Mouse (Mus musculus) cerebellum, postnatal 14 days (tissue): ENCODE measurements around the gene Dnajc27.
A peak's percentile ranks its signal among the peaks of the same experiment; 100 is the strongest.

Experiments used
- DNase-seq, 2 experiments: peaks; one replicate each; pipeline ENCODE4 v3.0.0; 2021; ENCODE audit warnings: mixed read lengths in 2 of 2

The Dnajc27 gene

DNA sequence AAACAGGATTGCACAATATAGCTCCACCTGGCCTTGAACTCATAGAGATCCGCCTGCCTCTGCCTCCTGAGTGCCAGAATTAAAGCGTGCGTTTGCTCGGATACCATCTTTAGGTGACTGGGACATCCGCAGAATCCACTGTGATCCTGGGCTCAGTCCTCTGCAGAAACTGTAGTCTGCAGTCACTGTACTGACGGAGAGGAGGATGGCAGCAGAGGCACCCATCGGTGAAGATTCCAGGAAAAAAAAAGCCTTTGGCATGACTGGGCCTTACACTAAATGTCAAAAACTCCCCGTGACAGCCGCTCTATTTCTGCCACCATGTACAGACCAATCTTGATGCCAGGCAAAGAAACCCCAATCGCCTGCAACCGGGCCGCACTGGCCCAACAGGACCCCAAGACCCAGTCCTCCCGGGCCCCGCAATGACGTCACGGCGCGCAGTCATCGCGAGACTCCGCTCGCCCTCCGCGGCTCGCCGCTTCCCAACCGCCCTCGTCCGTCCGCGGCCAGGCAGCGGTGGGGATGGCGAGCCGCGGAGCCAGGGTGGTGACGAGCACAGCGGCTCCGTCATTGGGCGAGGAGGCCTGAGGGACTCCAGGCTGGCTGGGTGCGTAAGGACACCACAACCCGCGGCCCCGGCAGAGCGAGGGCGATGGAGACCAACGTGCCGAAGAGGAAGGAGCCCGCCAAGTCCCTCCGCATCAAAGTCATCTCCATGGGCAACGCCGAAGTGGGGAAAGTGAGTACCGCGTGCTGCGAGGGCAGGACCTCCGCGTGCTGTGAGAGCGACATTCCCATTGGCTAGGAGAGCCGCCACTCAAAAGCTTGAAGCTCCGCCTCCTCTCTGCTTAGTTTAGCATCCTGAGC, at the start of gene Dnajc27:
Gene Dnajc27 (plus strand): TSS at position 452 of the 870 bp plus-strand sequence.
- DNase-seq, result peak; percentile 98

DNA sequence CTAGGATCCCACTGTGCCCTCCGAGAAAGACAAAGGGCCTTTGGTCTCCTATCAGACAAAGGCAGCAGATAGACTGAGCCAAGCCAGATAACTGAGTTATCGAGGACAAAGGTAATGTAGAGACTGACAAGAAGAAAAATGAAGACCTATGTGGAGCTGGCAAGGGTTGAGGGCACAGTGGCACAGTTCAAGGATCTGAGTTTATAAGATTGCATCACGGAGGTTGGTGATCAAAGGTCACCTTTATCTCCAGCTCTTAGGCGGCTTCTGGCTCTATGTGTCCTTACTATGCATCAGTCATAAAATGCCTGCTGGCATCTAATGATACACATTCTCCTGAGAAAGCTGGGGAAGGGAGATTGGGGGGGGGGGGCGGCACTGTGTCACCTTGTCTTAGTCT, 46.2 kb upstream of the Dnajc27 start:
- DNase-seq, result no peak

DNA sequence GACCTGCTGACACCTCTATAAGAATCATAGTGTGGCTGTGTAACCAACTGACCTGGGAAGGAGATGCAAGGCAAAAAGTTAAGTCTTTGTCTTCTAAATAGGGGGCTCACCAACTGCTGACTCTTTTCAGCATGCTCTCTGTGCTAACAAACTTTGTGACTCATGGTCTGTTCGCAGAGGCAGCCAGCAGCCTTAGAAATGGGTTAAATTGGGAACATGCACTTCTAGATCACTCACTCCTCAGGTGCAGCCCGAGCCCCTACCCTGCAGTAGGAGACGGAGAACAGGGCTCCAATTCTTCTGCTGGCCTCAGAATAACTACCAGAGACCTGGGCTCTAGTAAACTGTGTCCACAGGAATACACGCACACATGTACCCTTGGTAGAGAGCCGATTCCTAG, 44.9 kb upstream of the Dnajc27 start:
- no peak for DNase-seq

DNA sequence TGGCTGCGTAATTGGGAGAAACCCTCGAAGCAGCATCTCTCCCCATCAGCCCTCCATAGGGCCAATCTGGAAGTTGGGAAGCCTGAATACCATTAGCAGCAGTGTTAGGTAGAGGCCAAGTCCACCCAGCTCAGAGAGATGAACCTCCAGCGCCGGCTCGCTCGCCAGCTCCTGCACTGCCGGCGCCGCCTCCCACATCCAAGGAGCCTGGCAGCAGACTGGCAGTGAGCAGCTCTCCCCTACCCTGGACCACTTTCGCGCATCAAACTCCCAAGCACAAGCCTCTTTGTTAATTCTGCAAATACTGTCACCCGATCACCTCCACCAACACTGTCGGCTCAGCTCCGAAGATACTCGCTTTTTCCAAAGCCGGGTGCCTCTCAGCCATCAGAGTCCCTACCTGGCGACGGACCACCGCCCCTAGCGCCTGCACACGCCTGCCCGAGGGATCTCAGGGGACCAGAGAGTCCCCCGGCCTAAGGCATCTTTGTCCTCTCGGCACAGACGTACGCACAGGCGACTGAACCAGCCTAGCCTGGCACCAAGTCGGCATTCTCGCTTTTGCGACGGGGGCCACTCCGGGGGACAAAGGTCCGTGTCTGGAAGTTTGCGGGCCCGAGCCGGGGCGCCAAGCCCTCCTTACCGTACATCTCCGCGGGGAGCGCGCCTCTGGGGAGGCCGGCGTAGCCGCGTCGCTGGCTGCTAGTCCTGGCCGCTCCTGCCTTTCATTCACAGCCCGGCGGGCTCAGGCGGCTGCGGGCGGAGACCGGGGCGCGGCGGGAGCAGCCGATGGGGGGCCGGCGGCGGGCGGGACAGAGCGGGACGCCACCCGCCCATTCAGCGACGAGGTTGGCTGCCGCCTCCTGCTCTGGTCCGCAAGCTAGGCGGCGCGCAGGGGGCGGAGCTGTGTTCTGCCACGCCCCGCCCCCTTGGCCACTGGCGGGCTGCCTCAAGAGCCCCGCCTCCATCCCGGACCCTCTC, 44.0 kb upstream of the Dnajc27 start, which contains the start of gene Efr3b:
Gene Efr3b (minus strand): TSS at position 855 of the 981 bp plus-strand sequence.
- DNase-seq, result peak; percentile 87 to 92

DNA sequence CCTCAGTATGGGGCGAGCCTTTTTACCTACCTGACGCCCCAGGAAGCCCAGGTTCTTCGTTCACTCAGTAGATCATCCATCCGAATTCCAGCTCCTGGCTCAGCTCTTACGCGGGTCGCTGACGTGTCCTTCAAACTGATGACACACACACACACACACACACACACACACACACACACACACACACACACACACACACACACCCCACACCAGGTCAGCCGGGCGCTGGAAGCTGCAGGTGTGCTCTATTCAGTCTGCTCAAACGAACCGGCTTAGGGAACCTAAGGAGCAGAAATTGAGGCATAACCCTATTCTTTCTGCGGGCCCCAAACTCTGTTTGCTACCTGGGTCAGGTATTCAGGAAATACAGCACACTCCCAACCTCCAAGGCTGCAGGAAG, 43.3 kb upstream of the Dnajc27 start:
- no peak for DNase-seq

DNA sequence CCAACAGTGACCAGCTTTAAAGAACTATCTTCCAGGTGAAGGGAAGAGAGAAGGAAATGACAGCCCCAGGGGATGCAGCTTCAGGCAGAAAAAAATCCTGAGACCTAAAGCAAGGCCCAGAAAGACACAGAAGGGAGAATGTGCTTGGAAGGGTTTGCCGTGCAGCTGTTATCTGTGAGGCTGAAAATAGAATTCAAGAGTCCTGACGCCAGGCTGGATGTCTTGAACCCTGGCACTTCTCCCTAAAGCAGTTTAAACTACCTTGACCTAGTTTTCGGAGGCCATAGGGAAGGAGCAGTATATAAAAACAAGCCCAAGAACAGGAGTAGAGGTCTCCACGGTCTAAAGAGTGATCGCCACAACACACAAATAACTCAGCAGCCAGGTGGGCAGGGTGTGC, 40.0 kb upstream of the Dnajc27 start:
- no peak for DNase-seq

DNA sequence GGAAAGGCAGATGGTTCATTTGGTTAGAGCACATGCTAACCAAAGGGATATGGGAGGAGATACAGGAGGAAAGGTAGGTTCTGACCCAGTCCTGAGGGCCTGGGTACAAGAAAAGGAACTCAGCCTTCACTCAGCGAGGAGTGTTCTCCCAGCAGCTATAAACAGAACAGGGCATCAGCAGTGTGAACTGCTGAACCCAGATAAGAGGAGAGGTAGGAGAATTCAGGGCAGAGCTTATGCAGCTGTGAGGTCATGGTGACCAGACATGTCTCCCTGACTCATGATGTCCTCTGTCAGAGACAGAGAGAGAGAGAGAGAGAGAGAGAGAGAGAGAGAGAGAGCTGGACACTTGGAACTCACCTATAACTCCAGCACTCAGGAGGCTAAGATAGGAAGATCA, 36.4 kb upstream of the Dnajc27 start:
- no peak for DNase-seq

DNA sequence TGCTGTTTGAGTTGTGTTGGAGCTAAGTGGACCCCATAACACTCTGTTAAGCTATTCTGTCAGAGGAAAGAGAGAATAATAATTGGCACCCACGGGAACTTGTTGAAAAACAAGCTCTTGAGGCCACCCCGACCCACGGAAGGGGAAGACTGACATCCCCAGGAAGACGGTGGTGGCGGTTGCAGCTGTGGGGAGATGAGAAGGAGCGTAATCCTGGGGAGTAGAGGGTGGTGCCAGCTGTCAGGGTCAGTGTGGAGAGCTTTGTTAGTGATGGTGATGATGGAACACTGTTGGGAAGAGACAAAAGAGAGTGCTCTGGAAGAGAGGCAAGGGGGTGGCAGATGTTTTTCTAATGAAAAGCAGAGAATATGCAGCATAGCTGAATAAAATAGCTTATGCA, 34.4 kb upstream of the Dnajc27 start:
- no peak for DNase-seq

DNA sequence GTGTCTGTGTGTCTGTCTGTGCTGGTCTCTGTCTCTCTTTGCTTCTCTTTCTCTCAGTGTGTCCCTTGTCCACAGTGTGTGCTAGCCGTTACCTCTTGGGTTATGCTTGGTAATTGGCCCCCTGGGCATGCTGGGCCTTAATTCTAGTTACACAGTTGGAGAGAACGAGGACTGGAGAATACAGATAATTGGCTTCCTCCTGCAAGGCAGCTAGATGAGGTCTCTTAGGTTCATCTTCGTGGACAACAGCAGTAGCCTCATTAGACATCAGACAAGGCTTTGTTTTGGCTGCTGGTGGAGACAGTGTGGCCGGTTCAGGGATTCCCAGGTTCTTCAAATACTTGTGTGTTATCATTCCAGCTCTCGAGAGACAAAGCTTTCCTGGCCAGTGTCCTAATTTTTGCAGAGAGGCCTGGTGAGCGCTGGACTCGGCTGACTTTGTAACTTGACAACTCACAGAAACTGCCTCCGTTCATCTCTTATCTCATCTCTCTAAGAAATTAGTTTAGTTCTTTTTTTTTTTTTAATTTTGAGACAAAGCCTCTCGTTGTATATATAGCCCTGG, 31.4 kb upstream of the Dnajc27 start:
- DNase-seq, result no peak

DNA sequence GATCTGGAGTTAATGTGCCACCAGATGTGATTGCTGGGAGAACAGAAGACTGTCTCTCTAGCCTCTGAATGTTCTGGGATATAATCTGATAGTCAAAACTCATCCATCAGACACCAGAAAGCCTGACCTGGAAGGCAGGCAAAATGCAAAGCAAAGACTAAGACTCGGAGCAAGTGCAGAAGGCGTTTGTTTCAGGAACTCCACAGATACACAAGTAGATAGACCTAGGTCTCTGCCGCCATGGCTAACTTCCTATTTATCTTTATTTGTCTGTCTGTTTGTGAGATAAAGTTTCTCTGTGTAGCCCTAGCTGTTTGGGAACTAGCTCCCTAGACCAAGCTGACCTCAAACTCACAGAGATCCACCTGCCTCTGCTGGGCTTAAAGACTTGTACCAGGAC, 28.7 kb upstream of the Dnajc27 start:
- no peak for DNase-seq

DNA sequence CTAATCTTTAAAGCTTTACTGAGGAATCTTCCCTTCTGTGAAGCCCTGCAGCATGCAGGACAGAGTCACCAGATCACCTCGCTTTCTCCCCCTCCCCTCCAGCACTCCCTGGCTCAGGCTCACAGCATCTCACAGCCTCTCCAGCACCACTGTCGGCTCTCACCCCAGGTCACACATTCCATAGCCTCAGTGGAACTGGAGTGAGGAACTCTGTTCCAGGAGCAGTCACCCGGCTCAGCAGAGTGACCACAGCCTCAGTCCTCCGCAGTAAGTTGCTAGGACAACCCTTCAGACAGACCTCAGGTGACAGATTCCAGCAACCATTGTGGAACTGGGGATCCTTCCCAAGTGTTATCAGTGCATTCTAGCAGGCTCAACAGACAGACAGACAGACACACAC, 27.5 kb upstream of the Dnajc27 start:
- DNase-seq, result no peak

DNA sequence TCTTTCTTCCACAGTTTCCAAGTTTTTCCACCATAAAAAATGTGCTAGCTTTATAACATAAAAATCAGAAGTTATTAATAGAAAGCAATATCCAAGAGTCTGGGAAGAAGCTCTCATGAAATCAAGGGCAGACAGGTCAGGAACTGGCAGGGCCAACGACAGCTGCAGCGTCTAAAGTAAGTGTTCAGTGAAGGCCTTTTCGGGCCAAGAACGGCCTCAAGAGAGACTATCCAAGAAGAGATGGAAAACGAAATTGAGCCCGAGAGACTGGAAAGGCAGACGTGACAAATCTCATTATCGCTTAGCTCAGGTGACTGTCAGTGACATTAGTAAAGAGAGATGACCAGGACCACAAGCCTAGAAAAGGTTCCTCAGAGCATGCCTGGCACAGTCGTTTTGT, 24.1 kb upstream of the Dnajc27 start:
- no peak for DNase-seq

DNA sequence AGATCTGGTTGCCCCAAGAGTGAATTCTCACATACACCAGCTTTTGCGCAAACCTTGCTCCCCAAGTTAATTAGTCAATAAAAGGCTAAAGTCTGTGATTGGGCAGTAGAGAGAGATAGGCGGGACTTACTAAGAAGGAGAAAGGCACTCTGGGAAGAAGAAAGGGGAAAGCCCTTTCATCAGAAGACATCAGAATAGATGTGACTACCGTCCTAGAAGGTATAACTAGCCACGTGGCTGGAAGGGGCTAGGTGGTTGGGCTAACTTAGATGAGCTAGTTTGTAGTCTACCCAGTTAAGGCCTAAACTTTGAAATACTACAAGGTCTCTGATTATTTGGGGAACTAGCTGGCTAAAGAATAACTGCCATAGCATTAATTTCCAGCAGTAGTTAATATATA, 22.7 kb upstream of the Dnajc27 start:
- no peak for DNase-seq

DNA sequence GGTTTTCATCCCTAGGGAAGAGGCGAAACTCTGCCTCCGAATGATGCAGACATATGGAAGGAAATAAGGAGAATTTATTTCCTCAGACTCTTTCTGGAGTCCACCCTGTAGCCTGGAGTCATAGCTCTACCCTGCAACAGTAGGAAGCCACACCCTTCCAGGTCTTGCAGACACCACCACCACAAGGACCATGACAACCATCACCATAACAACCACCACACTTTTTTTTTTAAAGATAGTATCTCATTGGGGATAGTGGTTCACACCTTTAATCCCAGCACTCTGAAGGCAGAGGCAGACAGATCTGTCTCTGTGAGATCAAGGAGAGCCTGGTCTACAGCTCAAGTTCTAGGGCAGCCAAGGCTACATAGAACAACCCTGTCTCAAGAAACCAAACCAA, 16.9 kb upstream of the Dnajc27 start:
- DNase-seq, result no peak

DNA sequence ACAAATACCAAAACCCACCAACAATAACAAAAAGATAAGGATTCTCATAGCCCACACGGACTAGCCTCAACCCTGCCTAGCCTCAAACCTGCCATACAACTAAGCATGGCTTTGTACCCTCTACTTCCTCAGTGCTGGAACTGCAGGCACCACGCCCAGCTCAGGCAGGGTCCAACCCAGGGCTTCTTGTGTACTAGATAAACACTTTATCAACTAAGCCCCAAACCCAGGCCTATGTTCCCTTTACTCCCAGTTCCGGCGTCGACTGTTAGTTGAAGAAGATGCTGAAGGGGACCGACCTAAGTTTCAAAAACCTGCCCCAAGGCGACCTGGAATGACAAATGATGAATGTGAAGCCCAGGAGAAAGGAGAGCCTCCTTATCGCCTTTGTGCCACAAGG, 16.4 kb upstream of the Dnajc27 start:
- no peak for DNase-seq

DNA sequence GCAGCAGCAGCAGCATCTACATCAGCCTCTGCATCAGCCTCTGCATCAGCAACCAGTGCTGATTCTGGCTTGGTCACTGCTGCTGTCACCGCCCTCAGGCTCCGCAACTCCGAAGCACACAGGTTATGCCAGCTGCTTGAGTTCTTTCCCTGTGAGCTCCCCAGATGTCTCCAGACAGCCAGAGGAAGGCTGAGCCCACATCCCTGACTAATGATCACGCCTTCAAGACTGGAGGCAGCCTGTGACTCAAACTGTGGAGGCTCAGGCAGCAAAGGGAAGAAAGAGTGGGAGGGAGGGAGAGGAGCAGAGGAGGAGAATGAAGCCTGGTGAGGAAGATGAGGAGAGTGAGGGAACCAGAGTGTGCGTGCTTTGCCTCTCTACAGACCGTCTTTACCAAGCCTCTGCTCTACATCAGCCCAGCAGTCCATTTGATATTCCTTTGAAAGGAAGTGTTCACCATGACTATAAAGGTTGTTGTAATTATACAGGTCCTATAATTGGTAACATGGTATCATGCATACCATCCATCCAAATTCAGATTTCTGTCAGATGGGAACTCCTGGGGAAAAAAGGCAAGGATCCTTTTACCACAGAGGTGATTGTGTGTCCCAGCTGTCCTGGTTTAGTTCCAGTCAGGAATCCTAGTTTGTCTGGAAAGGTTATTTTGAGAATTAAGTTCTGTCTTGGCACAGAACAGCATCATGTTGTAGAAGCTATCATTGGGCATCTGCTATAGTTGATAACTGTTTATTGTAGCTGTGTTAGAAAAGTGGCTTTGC, 15.5 kb upstream of the Dnajc27 start:
- DNase-seq, result no peak

DNA sequence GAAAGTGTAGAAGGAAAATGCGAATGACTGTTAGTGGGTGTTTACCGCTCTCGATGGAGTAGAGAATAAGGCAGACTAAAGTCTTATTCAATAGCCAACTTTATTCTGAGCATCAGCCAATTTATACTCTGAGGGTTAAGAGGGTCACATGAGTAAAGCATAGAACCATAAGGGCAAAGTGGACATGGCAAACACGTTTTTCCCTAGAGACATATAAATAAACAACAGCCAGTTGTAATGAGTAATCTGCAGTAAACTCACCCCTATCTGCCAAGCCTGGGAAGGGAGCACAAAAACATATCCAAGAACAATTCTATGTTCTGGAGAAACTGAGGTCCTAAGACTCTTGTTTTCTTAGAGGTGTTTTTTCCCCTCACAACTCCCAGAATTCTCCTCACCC, 13.8 kb upstream of the Dnajc27 start:
- no peak for DNase-seq

DNA sequence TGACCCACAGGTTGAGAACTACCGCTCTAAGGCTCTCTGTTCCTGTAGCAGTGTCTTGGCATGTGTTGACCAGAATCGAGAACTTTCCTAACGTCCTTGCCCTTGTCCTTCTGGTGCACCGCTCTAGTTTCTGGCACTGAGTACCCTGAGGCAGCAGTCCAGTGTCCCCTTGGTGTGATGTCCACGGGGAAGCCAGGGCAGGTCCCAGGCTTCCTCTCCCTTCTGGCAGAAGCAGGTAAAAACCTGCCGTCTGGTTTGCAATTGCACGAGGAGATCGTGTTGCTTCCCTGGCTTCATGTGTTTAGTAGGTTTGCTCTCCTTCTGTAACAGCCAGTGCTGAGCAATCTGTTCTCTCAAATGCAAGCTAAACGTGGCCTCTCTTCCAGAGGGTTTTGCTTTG, 10.7 kb upstream of the Dnajc27 start:
- DNase-seq, result peak; percentile 55 to 61

DNA sequence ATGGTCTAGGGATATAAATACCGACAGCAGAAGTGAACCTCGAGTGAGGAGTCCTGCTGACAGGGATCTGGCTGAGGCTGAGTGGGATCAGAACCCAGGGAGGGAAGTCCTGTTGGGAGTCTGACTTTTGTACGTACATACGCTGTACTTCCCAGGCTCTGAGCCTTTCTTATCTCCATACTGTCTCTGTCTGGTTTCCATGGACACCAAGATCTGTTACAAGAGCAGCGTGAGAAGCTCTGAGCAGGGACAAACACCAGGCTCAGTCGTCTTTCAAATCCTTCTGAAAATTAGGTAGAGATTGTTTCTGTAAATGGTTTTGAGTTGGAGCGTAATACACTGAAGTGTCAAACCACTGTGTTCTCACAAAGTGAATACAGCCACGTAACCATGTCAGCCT, 7.0 kb upstream of the Dnajc27 start:
- no peak for DNase-seq

DNA sequence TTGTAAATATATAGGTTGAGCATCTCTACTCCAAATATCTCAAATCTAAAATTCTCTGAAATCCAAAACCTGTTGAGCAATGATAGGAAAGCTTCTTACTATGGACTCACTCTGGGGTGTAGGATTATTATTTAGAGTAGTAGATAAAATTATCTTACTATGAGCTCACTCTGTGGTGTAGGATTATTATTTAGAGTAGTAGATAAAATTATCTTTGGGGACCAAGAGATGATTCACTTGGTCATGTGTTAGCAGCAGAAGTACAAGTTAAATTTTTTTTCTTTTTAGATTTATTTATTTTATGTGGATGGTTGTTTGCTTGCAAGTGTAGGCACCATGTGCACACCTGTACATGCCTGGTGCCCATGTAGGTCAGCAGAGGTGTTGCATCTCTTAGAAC, 6.0 kb upstream of the Dnajc27 start:
- no peak for DNase-seq

DNA sequence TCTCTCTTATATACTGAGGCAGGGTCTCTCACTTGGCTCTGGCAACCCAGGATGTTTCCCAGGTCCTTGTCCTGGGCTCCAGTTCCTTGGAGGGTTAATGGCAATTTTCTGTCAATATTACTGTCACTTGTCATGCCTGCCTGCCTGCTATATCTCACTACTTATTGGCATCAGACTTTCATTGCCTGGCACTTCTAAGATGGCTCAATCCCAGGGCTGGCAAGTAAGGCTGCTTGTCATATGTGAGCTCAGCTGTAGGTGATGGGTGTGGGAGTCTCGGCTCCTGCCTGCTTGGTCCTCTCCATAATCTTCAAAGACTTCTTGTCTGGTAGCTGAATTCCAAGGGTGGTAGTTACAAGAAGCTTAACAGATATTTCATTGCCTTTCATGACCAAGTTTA, 4.3 kb upstream of the Dnajc27 start:
- DNase-seq, result peak; percentile 49 to 55

DNA sequence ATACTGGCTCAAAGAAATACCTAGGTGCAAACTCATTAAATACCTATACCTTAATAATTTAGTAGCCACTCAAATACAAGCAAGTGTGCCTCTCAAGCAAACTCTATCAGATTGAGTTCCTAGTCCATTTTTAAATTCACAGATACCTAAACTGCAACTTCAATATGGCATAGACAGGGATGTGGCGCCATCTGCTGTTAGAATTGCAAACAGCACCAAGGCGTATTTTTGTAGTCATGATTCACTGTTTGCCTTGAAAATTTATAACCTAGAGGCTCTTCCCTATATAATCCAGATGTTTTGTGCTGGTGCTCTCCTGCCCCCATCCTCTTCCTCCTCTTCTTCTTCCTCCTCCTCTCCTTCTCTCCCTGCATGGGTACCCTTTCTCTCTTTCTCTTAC, 2.1 kb upstream of the Dnajc27 start:
- DNase-seq, result peak; percentile 91 to 93

DNA sequence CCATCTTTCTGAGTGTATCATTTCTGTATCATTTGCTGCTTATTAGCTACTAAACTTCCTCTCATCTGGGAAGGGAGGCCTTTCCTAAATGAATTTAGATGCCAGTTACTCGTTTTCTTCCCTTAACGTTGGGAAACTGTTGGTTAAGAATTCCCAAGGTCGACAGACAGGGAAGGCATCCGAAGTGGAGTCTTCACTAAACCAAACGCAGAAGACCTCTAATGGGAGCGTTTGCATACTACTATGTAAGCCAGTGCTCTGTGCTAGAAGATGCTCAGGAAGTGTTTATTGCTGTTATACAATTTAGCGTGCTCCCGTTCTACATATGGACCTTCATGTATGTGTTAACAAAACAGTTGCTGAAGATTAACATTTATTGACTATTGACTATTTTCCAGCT, 1.1 kb downstream of the Dnajc27 start:
- DNase-seq, result peak in 1 of 2 experiments; percentile 25
